Mouse (Mus musculus): ENCODE results near the gene Rell1.

The Rell1 gene

DNA sequence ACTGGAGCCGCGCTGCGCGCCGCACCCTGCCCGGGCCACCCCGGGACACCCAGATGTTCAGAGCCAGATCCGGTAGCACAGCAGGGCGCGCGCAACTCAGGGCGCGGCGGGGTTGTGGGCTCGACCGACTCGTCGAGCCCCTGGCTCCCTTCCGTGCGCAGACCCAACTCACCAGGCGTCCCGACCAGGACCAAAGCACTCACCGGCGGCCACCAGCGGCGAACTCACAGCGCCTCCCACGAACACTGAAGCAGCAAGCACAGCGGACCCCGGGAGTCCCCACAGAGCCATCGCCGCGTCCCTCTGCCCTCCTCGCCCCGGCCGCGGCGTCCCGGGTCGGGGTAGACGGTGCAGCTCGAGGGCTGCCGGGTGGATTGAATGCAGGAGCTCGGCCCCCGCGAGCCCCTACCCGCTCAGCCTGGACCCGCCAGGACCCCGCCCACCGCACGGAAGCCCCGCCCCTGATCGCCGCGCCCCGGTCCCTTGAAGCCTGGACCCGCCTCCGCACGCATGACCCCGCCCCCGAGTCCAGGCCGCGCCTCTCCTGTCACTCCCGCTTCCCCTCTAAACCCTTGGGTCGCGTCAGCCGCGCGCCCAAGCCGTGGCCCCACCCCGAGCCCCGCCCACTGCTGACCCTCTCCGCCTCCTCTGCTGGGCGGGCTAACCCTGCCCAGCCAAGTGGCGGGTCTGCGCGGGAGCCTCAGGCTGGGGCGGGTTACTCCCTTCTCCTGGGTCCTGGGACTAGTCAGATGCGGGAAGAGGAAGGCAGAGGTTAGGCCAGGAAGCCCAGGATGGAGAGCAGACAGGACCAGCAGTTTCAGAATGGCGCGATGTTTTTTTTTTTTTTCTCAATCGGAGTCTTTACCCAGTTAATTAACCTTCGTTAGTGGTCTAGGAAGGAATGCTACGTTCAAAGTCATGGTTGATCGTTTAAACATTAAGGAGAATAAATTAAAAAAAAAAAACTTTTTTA is at the start of gene Rell1:
Gene Rell1, minus strand, starts transcription at position 455 of the 973 bp plus-strand sequence.
- DNase-seq = peak; percentile 100

DNA sequence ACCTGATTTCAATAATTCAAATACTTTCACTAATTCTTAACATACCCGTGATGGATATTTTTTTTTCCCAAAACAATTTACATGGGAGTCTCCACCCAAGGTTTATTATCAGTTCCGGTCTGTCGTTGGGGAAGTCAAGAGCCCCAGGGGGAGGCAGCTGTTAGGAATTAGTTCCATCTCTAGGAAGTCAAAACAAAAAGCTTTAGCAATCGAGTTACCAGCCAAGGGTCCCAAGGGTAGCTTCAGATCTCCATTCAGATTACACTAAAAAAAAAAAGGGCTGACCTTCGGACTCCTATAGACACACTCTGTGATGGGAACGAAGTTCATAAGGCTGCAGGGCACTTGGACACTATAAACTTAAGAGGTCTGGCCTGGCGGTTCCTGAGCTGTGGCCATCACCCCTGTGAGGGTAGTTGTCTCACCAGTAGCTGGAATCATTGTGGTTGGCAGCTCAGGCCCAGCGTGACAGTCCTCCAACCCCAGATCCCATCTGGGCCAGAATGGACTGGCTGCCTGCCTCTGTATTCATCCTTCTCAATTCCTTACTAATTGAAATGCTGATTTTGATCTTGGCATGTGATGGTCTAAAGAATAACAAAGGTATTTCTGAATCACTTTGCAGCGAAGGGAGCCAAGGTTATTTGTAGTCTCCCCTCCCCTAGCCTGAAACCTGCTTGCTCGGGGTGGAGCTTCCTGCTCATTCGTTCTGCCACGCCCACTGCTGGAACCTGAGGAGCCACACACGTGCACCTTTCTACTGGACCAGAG is 44.1 kb upstream of the Rell1 start:
- DNase-seq = peak; percentile 27

- no peak for DNase-seq
Measured at GRCm38 (mm10) chr5:64006548-64006947, 37.9 kb upstream of the Rell1 start.

DNA sequence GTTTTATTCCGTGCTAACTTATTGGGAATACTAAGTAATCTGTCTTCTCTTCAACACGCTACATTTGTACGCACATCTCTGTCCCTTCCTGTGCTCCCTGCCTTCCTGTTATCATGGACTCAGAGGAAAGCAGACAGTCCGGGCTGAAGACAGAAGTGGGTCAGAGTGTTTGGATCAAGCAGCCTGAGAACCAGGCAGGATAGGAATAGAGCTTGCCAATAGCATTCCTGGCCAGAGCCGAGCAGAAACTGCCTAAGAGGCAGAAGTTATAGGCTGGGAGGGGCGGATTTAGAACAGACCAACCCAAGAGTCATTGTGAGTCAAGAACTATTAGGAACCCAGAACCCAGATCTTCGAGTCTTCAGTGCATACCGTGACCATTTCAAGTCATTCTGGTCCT is 34.6 kb upstream of the Rell1 start:
- no peak for DNase-seq

GRCm38 (mm10) chr5:63993865-63994264 is 25.2 kb upstream of the Rell1 start:
- no peak for DNase-seq

DNA sequence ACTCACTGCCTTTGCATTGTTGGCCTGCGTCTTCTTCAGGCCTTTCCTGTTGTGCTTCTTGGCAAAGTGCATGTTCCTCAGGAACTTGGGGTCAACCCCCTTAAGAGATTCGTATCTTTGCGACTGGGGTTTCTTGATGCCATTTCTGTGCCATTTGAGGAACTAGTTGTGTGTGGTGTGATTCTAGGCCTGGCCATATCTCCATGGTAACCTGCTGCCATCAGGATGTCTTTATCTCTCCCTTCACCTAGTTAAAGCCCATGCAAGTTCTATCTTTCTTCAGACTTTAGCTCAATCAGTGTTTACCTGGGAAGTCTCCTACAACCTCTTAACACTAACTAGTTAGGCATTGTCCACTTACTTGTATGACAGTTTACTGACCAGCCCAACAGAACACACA is 22.0 kb upstream of the Rell1 start:
- DNase-seq = no peak

DNA sequence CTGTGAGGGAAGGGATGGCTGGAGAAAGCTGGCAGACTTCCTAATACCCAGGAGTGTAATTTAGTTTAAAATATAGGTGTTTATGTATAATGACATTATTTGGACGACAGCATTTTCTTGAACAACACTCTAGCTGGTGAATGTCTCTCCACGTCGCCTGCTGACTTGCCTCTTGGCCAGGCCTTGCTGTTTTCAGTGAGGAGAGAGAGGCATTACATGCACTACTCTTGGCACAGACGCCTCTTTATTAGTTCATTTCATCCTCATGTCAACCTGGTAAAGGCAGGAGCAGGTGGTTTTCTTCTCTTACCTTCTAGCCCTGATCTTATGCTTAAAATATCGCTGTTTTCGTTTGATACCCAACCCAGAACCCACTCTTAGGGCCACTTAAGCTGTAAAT is 17.6 kb upstream of the Rell1 start:
- no peak for DNase-seq

GRCm38 (mm10) chr5:63982296-63982695 is 13.6 kb upstream of the Rell1 start:
- peak; percentile 92 for DNase-seq

DNA sequence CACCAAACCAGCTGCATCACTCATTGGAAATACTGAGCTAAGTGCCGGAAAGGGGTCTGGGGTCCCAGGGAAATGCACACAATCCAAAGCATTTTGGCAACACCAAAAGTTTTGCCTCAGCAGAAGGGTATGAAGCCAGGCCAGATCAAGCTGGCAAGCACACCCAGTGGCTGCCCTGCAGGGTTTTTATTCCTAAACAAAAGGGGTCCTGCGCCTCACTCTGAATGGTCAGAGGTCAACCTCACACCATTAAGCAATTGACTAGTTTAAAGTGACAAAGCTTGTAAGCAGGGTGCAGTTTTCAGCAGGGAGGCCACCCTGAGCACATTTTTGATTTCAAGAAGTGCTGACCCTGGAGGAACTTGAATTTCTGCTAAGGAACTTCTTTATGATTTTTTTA is 2.3 kb upstream of the Rell1 start:
- DNase-seq = peak; percentile 64

- peak; percentile 96 for DNase-seq
Measured at GRCm38 (mm10) chr5:63970281-63970732, 1.6 kb upstream of the Rell1 start.

- DNase-seq = peak; percentile 92
Measured at GRCm38 (mm10) chr5:63969476-63970112, 897 bp upstream of the Rell1 start.

DNA sequence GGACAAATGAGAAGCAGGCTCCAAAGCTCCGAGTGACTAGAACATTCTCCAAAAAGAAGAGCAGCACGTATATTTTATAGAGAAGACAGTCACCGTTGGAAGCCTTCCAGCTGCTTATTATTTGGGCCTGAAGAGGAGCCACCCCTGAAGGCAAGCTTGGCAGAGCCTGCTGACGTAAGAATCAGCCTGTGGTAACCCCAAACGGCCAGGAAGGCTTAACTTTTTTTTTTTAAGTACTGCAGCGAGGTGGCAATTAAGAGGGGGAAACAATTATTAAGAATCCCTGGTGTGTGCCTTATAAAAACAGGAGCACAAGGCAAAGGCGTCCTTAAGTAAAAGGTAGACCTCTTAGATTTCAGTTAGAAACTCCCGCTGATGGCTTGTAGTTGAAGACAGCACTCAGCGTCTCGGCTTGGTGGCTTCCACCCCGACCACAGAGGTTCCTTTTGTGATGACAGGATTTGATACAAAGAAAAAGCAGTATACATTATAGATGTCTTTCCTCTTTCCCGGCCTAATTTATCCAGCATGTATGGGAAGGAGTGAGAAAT is 1.0 kb downstream of the Rell1 start:
- DNase-seq = peak; percentile 95

GRCm38 (mm10) chr5:63966379-63966778 is 2.3 kb downstream of the Rell1 start:
- DNase-seq = no peak

GRCm38 (mm10) chr5:63965946-63966345 is 2.8 kb downstream of the Rell1 start:
- DNase-seq = no peak

GRCm38 (mm10) chr5:63964576-63964975 is 4.1 kb downstream of the Rell1 start:
- DNase-seq = no peak

DNA sequence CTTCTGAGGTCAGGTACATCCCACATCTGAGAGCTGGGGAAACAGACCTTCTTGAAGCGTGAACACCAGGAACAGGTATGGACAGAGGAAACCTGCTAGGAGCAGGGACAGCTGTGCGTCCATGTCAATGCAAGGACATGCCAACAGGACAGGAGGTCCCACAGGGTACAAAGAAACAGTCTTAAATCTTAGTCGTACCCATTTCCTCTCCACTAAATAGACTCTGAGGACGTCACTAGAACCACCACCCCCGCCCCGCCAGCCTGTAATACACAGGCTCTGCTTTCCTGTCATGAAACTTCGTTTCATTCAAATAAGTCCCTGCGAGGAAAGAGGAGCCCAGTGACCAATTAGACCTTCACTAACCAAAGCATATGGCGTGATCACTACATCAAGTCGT is 7.0 kb downstream of the Rell1 start:
- DNase-seq = no peak

DNA sequence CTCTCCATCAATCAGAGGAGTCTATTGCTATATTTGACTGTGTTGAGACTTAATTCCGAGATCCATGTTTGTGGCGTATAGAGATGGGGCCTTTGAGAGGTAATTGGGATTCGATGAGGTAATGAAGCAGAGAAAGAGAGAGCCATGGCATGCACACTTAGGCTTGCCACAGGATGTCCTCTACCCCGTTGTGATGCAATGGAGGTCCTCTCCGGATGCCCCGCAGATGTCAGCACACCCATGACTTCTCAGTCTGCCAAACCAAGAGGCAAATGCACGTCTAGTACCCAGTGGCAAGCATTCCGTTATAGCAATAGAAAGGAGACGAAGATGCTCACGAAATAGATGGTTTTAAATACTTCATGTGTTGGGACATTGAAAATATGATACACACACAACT is 8.1 kb downstream of the Rell1 start:
- DNase-seq = no peak

- DNase-seq = no peak
Measured at GRCm38 (mm10) chr5:63958963-63959708, 9.6 kb downstream of the Rell1 start.

DNA sequence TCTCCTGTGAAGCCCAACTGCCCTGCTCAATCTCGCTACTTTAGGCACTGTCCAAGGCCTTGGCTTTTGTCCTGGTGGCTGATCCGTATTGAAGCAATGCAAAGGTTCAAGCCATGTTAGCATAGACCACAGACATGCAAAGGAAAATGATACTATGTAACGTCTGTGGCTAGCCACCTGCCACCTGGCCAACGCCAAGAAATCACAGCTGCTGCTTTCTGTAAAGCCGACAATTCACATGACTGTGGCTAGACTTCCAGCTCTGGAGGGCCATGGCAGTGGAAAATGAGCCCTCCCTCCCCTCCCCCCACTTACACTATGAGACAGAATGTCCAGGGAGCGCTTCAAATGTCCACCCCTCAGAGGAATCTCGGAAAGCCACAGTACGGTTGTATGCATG is 11.1 kb downstream of the Rell1 start:
- DNase-seq = no peak

DNA sequence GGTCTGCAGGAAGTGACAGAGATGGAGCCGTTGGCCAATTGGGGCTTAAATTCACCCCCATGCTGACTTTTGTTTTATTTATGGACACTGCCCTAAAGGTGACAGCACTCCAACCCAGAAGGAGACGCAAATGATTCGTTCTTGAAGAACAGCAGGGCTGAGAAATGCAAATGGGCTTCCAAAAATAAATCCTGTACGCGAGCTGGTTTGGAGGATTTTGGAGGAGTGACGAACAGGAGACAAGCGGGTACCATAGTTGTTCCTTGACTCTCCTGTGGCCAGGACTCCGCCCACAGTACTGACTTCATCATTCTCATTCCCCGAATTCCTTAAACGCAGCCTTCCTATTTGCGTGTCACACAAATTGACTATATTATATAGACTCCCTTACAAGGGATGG is 12.3 kb downstream of the Rell1 start:
- DNase-seq = peak; percentile 86

DNA sequence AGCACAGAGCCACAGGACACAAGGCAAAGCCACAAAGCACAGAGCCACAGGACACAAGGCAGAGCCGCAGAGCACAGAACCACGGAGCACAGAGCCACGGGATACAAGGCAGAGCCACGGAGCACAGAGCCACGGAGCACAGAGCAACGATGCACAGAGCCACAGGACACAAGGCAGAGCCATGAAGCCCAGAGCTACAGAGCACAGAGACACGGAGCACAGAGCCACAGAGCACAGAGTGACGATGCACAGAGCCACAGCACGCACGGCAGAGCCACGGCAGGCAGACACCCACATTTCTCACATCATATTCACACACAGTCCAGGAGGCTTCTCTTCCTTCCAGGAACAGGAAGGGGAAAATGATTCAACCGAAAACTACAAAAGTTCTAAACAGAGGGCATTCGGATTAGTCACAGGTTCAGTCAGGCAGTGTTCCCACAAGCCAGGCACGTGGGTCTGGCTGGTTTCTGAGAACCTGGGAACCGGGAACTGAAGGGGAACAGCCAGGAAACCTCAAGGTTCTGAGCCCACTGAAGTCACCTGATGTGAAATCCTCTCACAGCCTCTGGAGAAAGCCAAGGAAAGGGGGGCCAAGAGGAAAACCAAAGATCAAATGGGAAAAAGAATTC is 15.2 kb downstream of the Rell1 start:
- no peak for DNase-seq

DNA sequence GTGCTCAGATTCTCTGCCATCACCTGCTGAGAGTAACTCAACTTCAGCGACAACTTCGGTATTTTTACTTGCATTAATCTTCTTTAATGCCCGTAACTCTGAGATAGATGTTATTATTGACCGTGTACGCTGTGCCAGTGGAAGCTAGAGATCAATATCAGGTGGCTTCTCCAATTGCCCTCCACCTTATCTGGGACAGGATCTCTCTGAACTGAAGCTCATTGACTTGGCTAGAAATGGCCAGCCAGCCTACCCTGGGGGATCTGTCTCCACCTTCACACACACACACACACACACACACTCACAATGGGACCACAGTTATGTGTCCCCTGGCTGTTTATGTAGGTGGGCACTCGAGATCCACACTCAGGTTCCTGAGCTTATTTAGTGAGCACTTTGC is 16.7 kb downstream of the Rell1 start:
- DNase-seq = no peak
